Mouse (Mus musculus) hindbrain, embryonic 15.5 days (tissue): ENCODE measurements around the gene Smbd1. TPM values are rescaled to one million over a fixed set of nuclear protein-coding genes. Genes with fewer than 3 reads are reported as not detected.

Source experiments
- ATAC-seq: fragments of 200-750 bp; cut with Nextera tagmentation; 2 replicates; pipeline ENCODE4 v1.8.0; 2017; ENCODE audit warnings: low read depth, moderate number of reproducible peaks, moderate TSS enrichment; ENCODE audit not compliant: low FRiP score
- H3K27ac ChIP-seq: fragments of 300-500 bp; sonication (generic); replicated peaks from 2 replicates; pipeline ENCODE4 v1.5.1; 2015; ENCODE audit warnings: mild to moderate bottlenecking, inconsistent platforms
- H3K27me3 ChIP-seq: fragments of 300-500 bp; sonication (generic); 2 replicates; pipeline ENCODE4 v1.6.1; 2015; ENCODE audit warnings: control low read depth, inconsistent platforms
- H3K36me3 ChIP-seq: fragments of 300-500 bp; sonication (generic); 2 replicates; pipeline ENCODE4 v1.6.1; 2015; ENCODE audit warnings: control low read depth, inconsistent platforms
- H3K4me1 ChIP-seq: fragments of 300-500 bp; sonication (generic); replicated peaks from 2 replicates; pipeline ENCODE4 v1.6.1; 2015; ENCODE audit warnings: control low read depth, inconsistent platforms
- H3K4me2 ChIP-seq: fragments of 300-500 bp; sonication (generic); 2 replicates; pipeline ENCODE4 v1.6.1; 2015; ENCODE audit warnings: moderate library complexity, mild to moderate bottlenecking, inconsistent platforms
- H3K4me3 ChIP-seq: fragments of 300-500 bp; sonication (generic); 2 replicates; pipeline ENCODE4 v1.5.1; 2015; ENCODE audit warnings: mild to moderate bottlenecking, inconsistent platforms
- H3K9ac ChIP-seq: fragments of 300-500 bp; sonication (generic); 2 replicates; pipeline ENCODE4 v1.6.1; 2015; ENCODE audit warnings: inconsistent platforms
- H3K9me3 ChIP-seq: fragments of 300-500 bp; sonication (generic); 2 replicates; pipeline ENCODE4 v1.6.1; 2016; ENCODE audit warnings: control low read depth, inconsistent platforms
- WGBS: fragments of 180-500 bp; shearing (Covaris S2); methylation state at CpG from one replicate; pipeline ENCODE4 v1.1.7; 2015; 5-methylcytosine and 5-hydroxymethylcytosine counted together
- polyA plus RNA-seq: library from polyadenylated mRNA; unstranded; fragments of >200 nt; fragmentation: Nextera tagmentation; extraction: Ambion mirVana; gene quantifications from 2 replicates; pipeline ENCODE4 v1.2.1, GENCODE M21; 2015

The Smbd1 gene
- polyA plus RNA-seq, 1 experiment from 2014 or later: not detected

- H3K4me2 ChIP-seq: no peak overlapping the region
- H3K4me1 ChIP-seq: peaks cover 4% of the 10 kb centered on the region; the same call in 1 of the 2 replicates
- no peaks in the 10 kb centered on the region for H3K9me3 ChIP-seq
- no peak overlapping the region for H3K9ac ChIP-seq
- 66% methylated on average over 8 of the region's 8 CpGs for WGBS
- H3K4me3 ChIP-seq: no peak overlapping the region
- no peak overlapping the region for H3K27ac ChIP-seq
- no peak for ATAC-seq
- H3K27me3 ChIP-seq: no peaks in the 10 kb centered on the region
- no peaks in the 10 kb centered on the region for H3K36me3 ChIP-seq
Measured at GRCm38 (mm10) chr16:32807408-32808185, 2.7 kb downstream of the Smbd1 start.

GRCm38 (mm10) chr16:32805151-32805550, 5.1 kb downstream of the Smbd1 start:
- ATAC-seq: no peak
- H3K9ac ChIP-seq: no peak overlapping the region
- H3K27ac ChIP-seq: no peak overlapping the region
- peaks cover 4% of the 10 kb centered on the region; the same call in 1 of the 2 replicates for H3K4me1 ChIP-seq
- H3K36me3 ChIP-seq: no peaks in the 10 kb centered on the region
- no peaks in the 10 kb centered on the region for H3K9me3 ChIP-seq
- H3K27me3 ChIP-seq: no peaks in the 10 kb centered on the region
- WGBS: 82% methylated on average over 7 of the region's 7 CpGs
- no peak overlapping the region for H3K4me2 ChIP-seq
- H3K4me3 ChIP-seq: no peak overlapping the region

GRCm38 (mm10) chr16:32803901-32804300, 6.4 kb downstream of the Smbd1 start:
- Histone ChIP-seq H3K4me3 (no peak overlapping the region), H3K9me3 (no peaks in the 10 kb centered on the region), H3K27ac (no peak overlapping the region), H3K36me3 (no peaks in the 10 kb centered on the region), H3K27me3 (no peaks in the 10 kb centered on the region), H3K9ac (no peak overlapping the region), H3K4me2 (no peak overlapping the region), H3K4me1 (peaks cover 4% of the 10 kb centered on the region; the same call in 1 of the 2 replicates)
- no peak for ATAC-seq
- 49% methylated on average over 5 of the region's 5 CpGs for WGBS

GRCm38 (mm10) chr16:32803252-32803853, 6.9 kb downstream of the Smbd1 start:
- no peak overlapping the region for H3K9ac ChIP-seq
- no peaks in the 10 kb centered on the region for H3K27me3 ChIP-seq
- no peak overlapping the region for H3K4me3 ChIP-seq
- H3K36me3 ChIP-seq: no peaks in the 10 kb centered on the region
- no peak overlapping the region for H3K4me2 ChIP-seq
- no peaks in the 10 kb centered on the region for H3K9me3 ChIP-seq
- ATAC-seq: peak; percentile 86
- H3K27ac ChIP-seq: peak overlapping the region; percentile 60
- WGBS: 37% methylated on average over 6 of the region's 6 CpGs
- H3K4me1 ChIP-seq: peaks cover 4% of the 10 kb centered on the region; the same call in 1 of the 2 replicates

GRCm38 (mm10) chr16:32797426-32797689, 12.9 kb downstream of the Smbd1 start, which contains the start of gene Muc20:
Muc20 (minus strand) TSS chr16:32797435.
- Histone ChIP-seq H3K27ac (no peak within 1 kb of the TSS), H3K36me3 (no peaks in the 10 kb centered on the region), H3K9ac (no peak within 1 kb of the TSS), H3K9me3 (no peaks in the 10 kb centered on the region), H3K4me2 (no peak within 1 kb of the TSS), H3K4me1 (no peaks in the 10 kb centered on the region), H3K27me3 (no peaks in the 10 kb centered on the region), H3K4me3 (no peak within 1 kb of the TSS)
- no peak for ATAC-seq
- WGBS: 90% methylated on average over 3 of the region's 3 CpGs

GRCm38 (mm10) chr16:32796676-32797425, 13.4 kb downstream of the Smbd1 start:
- ATAC-seq: 0 out of 2 replicates have a peak, but pooled peaks have one; percentile 23
- Histone ChIP-seq H3K9me3 (no peaks in the 10 kb centered on the region), H3K27me3 (no peaks in the 10 kb centered on the region), H3K27ac (no peak overlapping the region), H3K36me3 (no peaks in the 10 kb centered on the region), H3K9ac (no peak overlapping the region), H3K4me2 (no peak overlapping the region), H3K4me3 (no peak overlapping the region), H3K4me1 (no peaks in the 10 kb centered on the region)
- WGBS: 65% methylated on average over 14 of the region's 14 CpGs

- Histone ChIP-seq H3K4me1 (no peaks in the 10 kb centered on the region), H3K9ac (no peak overlapping the region), H3K27me3 (no peaks in the 10 kb centered on the region), H3K27ac (no peak overlapping the region), H3K4me2 (no peak overlapping the region), H3K9me3 (no peaks in the 10 kb centered on the region), H3K36me3 (no peaks in the 10 kb centered on the region), H3K4me3 (no peak overlapping the region)
- WGBS: 97% methylated on average over 1 of the region's 1 CpGs
- ATAC-seq: no peak
Measured at GRCm38 (mm10) chr16:32795177-32795576, 15.1 kb downstream of the Smbd1 start.

GRCm38 (mm10) chr16:32790056-32790455, 20.2 kb downstream of the Smbd1 start:
- WGBS: 87% methylated on average over 5 of the region's 5 CpGs
- Histone ChIP-seq H3K4me3 (no peak overlapping the region), H3K4me1 (no peaks in the 10 kb centered on the region), H3K27ac (no peak overlapping the region), H3K9me3 (no peaks in the 10 kb centered on the region), H3K27me3 (no peaks in the 10 kb centered on the region), H3K9ac (no peak overlapping the region), H3K36me3 (no peaks in the 10 kb centered on the region), H3K4me2 (no peak overlapping the region)
- ATAC-seq: no peak

GRCm38 (mm10) chr16:32784840-32785239, 25.4 kb downstream of the Smbd1 start:
- Histone ChIP-seq H3K27me3 (no peaks in the 10 kb centered on the region), H3K4me3 (no peak overlapping the region), H3K4me1 (no peaks in the 10 kb centered on the region), H3K9me3 (no peaks in the 10 kb centered on the region), H3K4me2 (no peak overlapping the region), H3K9ac (no peak overlapping the region), H3K36me3 (no peaks in the 10 kb centered on the region), H3K27ac (no peak overlapping the region)
- WGBS: 63% methylated on average over 13 of the region's 13 CpGs
- peak; percentile 66; the same call in 1 of the 2 replicates for ATAC-seq

GRCm38 (mm10) chr16:32783324-32784062, 26.8 kb downstream of the Smbd1 start:
- no peak overlapping the region for H3K27ac ChIP-seq

GRCm38 (mm10) chr16:32778956-32779355, 31.3 kb downstream of the Smbd1 start:
- no peaks in the 10 kb centered on the region for H3K9me3 ChIP-seq
- H3K9ac ChIP-seq: no peak overlapping the region
- no peaks in the 10 kb centered on the region for H3K4me1 ChIP-seq
- 55% methylated on average over 8 of the region's 8 CpGs for WGBS
- H3K36me3 ChIP-seq: no peaks in the 10 kb centered on the region
- H3K4me3 ChIP-seq: no peak overlapping the region
- no peak overlapping the region for H3K27ac ChIP-seq
- H3K4me2 ChIP-seq: no peak overlapping the region
- ATAC-seq: no peak
- H3K27me3 ChIP-seq: no peaks in the 10 kb centered on the region

More at GRCm38 (mm10) chr16:32783324-32784062, 26.8 kb downstream of the Smbd1 start:
- Histone ChIP-seq H3K9me3 (no peaks in the 10 kb centered on the region), H3K9ac (no peak overlapping the region), H3K4me2 (no peak overlapping the region), H3K4me1 (no peaks in the 10 kb centered on the region), H3K36me3 (no peaks in the 10 kb centered on the region), H3K4me3 (no peak overlapping the region), H3K27me3 (no peaks in the 10 kb centered on the region)
- ATAC-seq: no peak
- WGBS: 34% methylated on average over 5 of the region's 5 CpGs
